Mouse (Mus musculus) bone marrow, adult 2 months (tissue): ENCODE measurements around the gene Anxa9. TPM values are rescaled to one million over a fixed set of nuclear protein-coding genes. Genes with fewer than 3 reads are reported as not detected.

Experiments used
- H3K27ac ChIP-seq: fragments of 200-500 bp; 2 replicates; pipeline ENCODE4 v1.5.1; 2012; ENCODE audit warnings: low read depth, mild to moderate bottlenecking, control low read depth, inconsistent platforms, low read length; ENCODE audit not compliant: control insufficient read depth, poor library complexity, insufficient read depth
- H3K4me1 ChIP-seq: fragments of 200-500 bp; 2 replicates; pipeline ENCODE4 v1.6.1; 2011; ENCODE audit warnings: low read length; ENCODE audit not compliant: control insufficient read depth, insufficient read depth
- H3K4me3 ChIP-seq: fragments of 200-500 bp; replicated peaks from 2 replicates; pipeline ENCODE3; 2011; ENCODE audit warnings: mild to moderate bottlenecking, low read depth, low read length, control low read depth; ENCODE audit not compliant: control insufficient read depth
- CTCF ChIP-seq: fragments of 200-500 bp; IDR thresholded peaks from 2 replicates; pipeline ENCODE4 v1.5.1; 2011; ENCODE audit warnings: low read length, control low read depth; ENCODE audit not compliant: control insufficient read depth, insufficient read depth
- POLR2A ChIP-seq: fragments of 200-500 bp; IDR thresholded peaks from 2 replicates; pipeline ENCODE4 v1.6.1; 2011; ENCODE audit warnings: low read depth, mild to moderate bottlenecking, control low read depth, low read length, borderline replicate concordance; ENCODE audit not compliant: control insufficient read depth
- WGBS: fragments of 180-500 bp; shearing (Covaris S2); methylation state at CpG from one replicate; pipeline ENCODE4 v1.1.7; 2018; 5-methylcytosine and 5-hydroxymethylcytosine counted together
- polyA plus RNA-seq: library from polyadenylated mRNA; stranded (reverse); fragments of >200 nt; gene quantifications from 2 replicates; pipeline ENCODE4 v1.2.4, GENCODE M21; 2011; ENCODE audit warnings: low replicate concordance; ENCODE audit not compliant: missing spikeins, insufficient read depth, insufficient read length

Gene Anxa9
- polyA plus RNA-seq, 1 experiment, result 4.3 TPM

- no peak for TF ChIP-seq POLR2A
- TF ChIP-seq CTCF, result no peak
- H3K4me1 ChIP-seq, result peaks cover 5% of the 10 kb centered on the region; the same call in 1 of the 2 replicates
- no peak overlapping the region for H3K4me3 ChIP-seq
- H3K27ac ChIP-seq, result no peak overlapping the region
- 46% methylated on average over 3 of the region's 3 CpGs for WGBS
Observed at GRCm38 (mm10) chr3:95310496-95310895, 3.5 kb upstream of the Anxa9 start.

GRCm38 (mm10) chr3:95306244-95306643 lies 732 bp downstream of the Anxa9 start:
- Histone ChIP-seq H3K4me1 (no peaks in the 10 kb centered on the region), H3K4me3 (no peak overlapping the region), H3K27ac (no peak overlapping the region)
- TF ChIP-seq CTCF (no peak), POLR2A (no peak)
- WGBS, result 84% methylated on average over 4 of the region's 4 CpGs

DNA sequence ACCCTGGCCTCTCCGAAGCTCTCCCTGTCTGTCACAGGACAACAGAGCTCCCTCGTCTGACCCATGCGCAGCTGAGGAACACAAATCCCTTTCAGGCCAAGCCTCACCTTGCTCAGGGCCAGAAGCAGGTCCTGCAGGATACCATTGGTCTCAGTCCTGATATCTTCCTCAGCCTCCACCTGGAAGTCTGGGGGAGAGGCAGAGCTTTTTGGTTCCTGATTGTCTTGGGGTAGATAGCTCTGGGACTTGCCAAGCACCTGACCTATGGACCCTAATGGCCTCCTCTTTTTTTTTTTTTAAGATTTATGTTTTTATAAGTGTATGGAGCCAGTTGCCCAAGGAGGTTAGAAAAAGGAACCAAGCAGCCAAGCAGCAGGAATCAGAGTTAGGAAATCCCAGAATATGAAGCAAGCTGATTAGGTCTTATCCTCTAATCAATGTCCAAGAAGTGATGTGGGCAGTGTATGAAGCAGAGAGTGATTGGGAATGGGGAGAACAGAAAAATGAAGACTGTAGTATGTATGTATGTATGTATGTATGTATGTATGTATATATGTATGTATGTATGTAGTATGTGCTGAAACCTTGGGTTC lies 5.7 kb downstream of the Anxa9 start:
- WGBS, result 99% methylated on average over 3 of the region's 3 CpGs
- H3K4me3 ChIP-seq, result no peak overlapping the region
- no peak for TF ChIP-seq POLR2A
- H3K4me1 ChIP-seq, result no peaks in the 10 kb centered on the region
- H3K27ac ChIP-seq, result no peak overlapping the region

DNA sequence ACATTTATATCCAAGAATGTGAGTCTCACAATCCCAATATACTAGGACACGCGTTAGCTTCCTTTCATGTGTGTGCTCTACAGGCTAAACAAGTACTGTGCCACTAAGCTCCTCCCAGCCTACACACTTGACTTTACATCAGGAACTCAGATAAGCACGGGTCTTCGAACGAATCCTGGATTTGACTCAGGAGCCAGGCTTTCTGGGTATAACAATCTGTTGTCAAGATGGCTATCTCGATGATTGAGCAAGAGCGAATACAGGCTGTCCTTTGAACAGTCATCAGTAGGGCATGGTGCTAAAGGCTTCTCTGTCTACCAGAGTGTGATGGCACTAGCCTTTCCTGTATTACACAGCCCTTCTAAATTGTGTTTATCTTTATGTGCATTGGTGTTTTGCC lies 9.0 kb downstream of the Anxa9 start:
- TF ChIP-seq POLR2A, result no peak
- TF ChIP-seq CTCF, result no peak
- peaks cover 7% of the 10 kb centered on the region; the same call in 1 of the 2 replicates for H3K4me1 ChIP-seq
- no peak overlapping the region for H3K4me3 ChIP-seq
- no peak overlapping the region for H3K27ac ChIP-seq
- WGBS, result 64% methylated on average over 7 of the region's 7 CpGs

- Histone ChIP-seq H3K27ac (no peak overlapping the region), H3K4me1 (peaks cover 7% of the 10 kb centered on the region; the same call in 1 of the 2 replicates), H3K4me3 (no peak overlapping the region)
- TF ChIP-seq POLR2A (no peak), CTCF (peak; percentile 65)
- WGBS, result 7% methylated on average over 5 of the region's 5 CpGs
Observed at GRCm38 (mm10) chr3:95296103-95296469, 10.9 kb downstream of the Anxa9 start.

DNA sequence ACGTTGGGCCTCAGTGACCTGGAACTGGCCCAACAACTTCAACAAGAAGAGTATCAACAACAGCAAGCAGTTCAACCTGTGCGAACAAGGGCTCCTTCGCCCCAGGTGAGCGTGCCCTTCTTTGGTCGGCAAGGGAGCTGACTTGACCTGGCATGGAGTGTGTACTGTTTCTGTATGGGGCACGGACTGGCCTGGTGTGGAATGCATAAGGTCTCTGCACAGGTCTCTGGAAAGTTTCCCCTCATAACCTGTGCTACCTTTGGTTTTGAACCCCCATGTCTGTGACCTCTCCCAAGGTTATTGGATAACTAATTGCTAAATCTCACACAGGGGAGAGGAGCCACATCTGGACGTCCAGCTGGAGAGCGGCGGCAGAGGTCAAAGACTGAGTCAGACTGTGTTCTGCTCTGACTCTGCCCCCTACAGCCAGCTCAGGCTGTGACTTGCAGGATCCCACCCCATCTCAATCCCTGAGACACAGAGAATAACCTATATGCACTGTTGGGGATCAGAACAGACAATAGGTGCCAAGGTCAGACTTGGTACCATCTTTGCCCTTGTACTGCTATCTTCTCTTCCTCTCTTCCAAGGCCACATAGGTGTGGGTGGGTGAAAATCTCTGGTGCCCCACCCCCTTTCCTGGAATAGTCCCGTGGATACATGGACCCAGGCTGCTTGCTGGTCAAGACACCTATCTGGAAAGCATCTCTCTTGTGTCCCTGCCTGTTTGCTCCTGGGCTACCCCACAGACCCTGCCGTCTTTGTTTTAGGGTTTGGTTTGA lies 11.5 kb downstream of the Anxa9 start:
- 76% methylated on average over 11 of the region's 11 CpGs for WGBS
- no peak overlapping the region; the same call in 1 of the 2 replicates for H3K27ac ChIP-seq
- H3K4me3 ChIP-seq, result no peak overlapping the region
- H3K4me1 ChIP-seq, result peaks cover 7% of the 10 kb centered on the region; the same call in 1 of the 2 replicates
- TF ChIP-seq POLR2A (no peak), CTCF (no peak)

GRCm38 (mm10) chr3:95294718-95295117 lies 12.3 kb downstream of the Anxa9 start:
- Histone ChIP-seq H3K4me3 (no peak overlapping the region), H3K27ac (peak overlapping the region; percentile 67), H3K4me1 (peaks cover 7% of the 10 kb centered on the region; the same call in 1 of the 2 replicates)
- TF ChIP-seq POLR2A, result no peak
- TF ChIP-seq CTCF, result no peak
- WGBS, result 59% methylated on average over 5 of the region's 5 CpGs

- H3K27ac ChIP-seq, result peak overlapping the region; percentile 67
- TF ChIP-seq CTCF (no peak), POLR2A (no peak)
- 36% methylated on average over 7 of the region's 7 CpGs for WGBS
- H3K4me1 ChIP-seq, result peaks cover 7% of the 10 kb centered on the region; the same call in 1 of the 2 replicates
- no peak overlapping the region for H3K4me3 ChIP-seq
Observed at GRCm38 (mm10) chr3:95294316-95294715, 12.7 kb downstream of the Anxa9 start.
